Mouse (Mus musculus): ENCODE measurements around the gene Unc119b. TPM values are rescaled to one million over a fixed set of nuclear protein-coding genes. Genes with fewer than 3 reads are reported as not detected.
"Not testable (repeated sequence)": the region's sequence is repeated elsewhere in the genome, so short reads cannot be mapped to it uniquely, and the experiment has no call there.

Gene Unc119b
- total and polyA plus RNA-seq, 2 experiments from 2014 or later: 16.9 to 30.0 TPM

DNA sequence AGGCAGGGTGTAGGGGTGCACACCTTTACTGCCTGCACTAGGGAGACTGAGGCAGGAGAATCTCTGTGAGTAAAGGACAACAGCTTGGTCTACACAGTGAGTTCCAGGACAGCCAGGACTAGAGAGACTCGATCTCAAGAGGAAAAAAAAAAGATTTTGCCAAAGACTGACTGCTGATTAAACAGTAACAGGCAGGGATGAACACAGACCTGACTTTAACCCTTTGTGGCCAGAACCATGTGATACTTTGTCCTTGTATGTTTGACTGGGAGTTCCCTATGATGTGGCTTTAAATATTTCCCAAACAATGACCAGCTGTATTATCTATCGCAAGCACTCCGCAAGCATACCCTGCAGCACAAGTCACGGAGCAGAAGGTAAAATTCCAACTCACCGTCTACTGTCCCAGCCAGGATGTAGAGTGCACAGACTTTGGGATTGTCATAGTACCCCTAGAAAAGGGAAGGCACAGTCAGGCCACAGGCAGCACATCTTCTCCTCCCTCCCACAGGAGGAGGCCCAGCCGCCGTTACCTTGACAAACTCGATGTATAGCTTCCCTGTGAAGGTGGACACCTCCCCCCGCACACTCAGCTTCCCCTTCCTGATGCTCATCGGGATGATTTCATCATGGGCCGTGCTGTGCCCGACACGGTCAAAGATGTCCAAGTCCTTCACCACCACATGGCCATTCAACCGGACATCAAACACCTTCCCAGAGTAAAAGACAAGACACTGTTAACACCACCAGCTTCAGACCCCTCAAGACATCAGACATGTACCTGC lies 15.1 kb upstream of the Unc119b start:
- TF ChIP-seq CTCF (IDR thresholded peaks at IDR 0.05): no peak
- no peak overlapping the region for H3K9ac ChIP-seq (replicated peaks; ENCODE audit: low read length, poor library complexity, severe bottlenecking)
- WGBS: 99% methylated on average over 14 of the region's 14 CpGs
- peaks cover 52% of the 10 kb centered on the region for H3K36me3 ChIP-seq (ENCODE audit: insufficient read depth, low read length)
- no peak for ATAC-seq (ENCODE audit: low FRiP score)
- no peaks in the 10 kb centered on the region for H3K9me3 ChIP-seq (ENCODE audit: low read length)
- H3K4me1 ChIP-seq (ENCODE audit: insufficient read depth, low read length): no peaks in the 10 kb centered on the region
- H3K27ac ChIP-seq (ENCODE audit: low read depth, low read length): no peak overlapping the region
- no peak overlapping the region for H3K4me2 ChIP-seq (ENCODE audit: low read depth, low read length, poor library complexity, severe bottlenecking)
- no peak for DNase-seq (ENCODE audit: low spot score)
- no peaks in the 10 kb centered on the region for H3K27me3 ChIP-seq (ENCODE audit: insufficient read depth, low read length)
- H3K4me3 ChIP-seq (ENCODE audit: low read depth, low read length): no peak overlapping the region

- H3K9me3 ChIP-seq (ENCODE audit: low read length); ATAC-seq (ENCODE audit: low FRiP score); DNase-seq (ENCODE audit: low spot score); H3K4me1 ChIP-seq (ENCODE audit: insufficient read depth, low read length); H3K4me2 ChIP-seq (ENCODE audit: low read depth, low read length, poor library complexity, severe bottlenecking); H3K27ac ChIP-seq (ENCODE audit: low read depth, low read length); H3K4me3 ChIP-seq (ENCODE audit: low read depth, low read length); H3K27me3 ChIP-seq (ENCODE audit: insufficient read depth, low read length); H3K9ac ChIP-seq (replicated peaks; ENCODE audit: low read length, poor library complexity, severe bottlenecking): not testable (repeated sequence)
- peaks cover 59% of the 10 kb centered on the region for H3K36me3 ChIP-seq (ENCODE audit: insufficient read depth, low read length)
- no CpG with 5 or more reads among the region's 1 CpGs for WGBS
These were observed 14.1 kb upstream of the Unc119b start for GRCm38 (mm10) chr5:115148872-115149271.

GRCm38 (mm10) chr5:115148378-115148777 lies 13.6 kb upstream of the Unc119b start:
- 93% methylated on average over 8 of the region's 8 CpGs for WGBS
- Histone ChIP-seq H3K9ac (replicated peaks; ENCODE audit: low read length, poor library complexity, severe bottlenecking) (no peak overlapping the region), H3K36me3 (ENCODE audit: insufficient read depth, low read length) (peaks cover 59% of the 10 kb centered on the region), H3K4me1 (ENCODE audit: insufficient read depth, low read length) (no peaks in the 10 kb centered on the region), H3K27me3 (ENCODE audit: insufficient read depth, low read length) (no peaks in the 10 kb centered on the region), H3K4me2 (ENCODE audit: low read depth, low read length, poor library complexity, severe bottlenecking) (no peak overlapping the region), H3K4me3 (ENCODE audit: low read depth, low read length) (no peak overlapping the region), H3K27ac (ENCODE audit: low read depth, low read length) (no peak overlapping the region), H3K9me3 (ENCODE audit: low read length) (no peaks in the 10 kb centered on the region)
- no peak for DNase-seq (ENCODE audit: low spot score)
- ATAC-seq (ENCODE audit: low FRiP score): no peak
- TF ChIP-seq CTCF (IDR thresholded peaks at IDR 0.05): no peak

- TF ChIP-seq CTCF (IDR thresholded peaks at IDR 0.05): no peak
- H3K9ac ChIP-seq (replicated peaks; ENCODE audit: low read length, poor library complexity, severe bottlenecking): no peak overlapping the region
- ATAC-seq (ENCODE audit: low FRiP score) (no peak), DNase-seq (ENCODE audit: low spot score) (no peak)
- H3K36me3 ChIP-seq (ENCODE audit: insufficient read depth, low read length): peaks cover 59% of the 10 kb centered on the region
- no peaks in the 10 kb centered on the region for H3K9me3 ChIP-seq (ENCODE audit: low read length)
- no peak overlapping the region for H3K4me2 ChIP-seq (ENCODE audit: low read depth, low read length, poor library complexity, severe bottlenecking)
- no peak overlapping the region for H3K27ac ChIP-seq (ENCODE audit: low read depth, low read length)
- H3K27me3 ChIP-seq (ENCODE audit: insufficient read depth, low read length): no peaks in the 10 kb centered on the region
- H3K4me1 ChIP-seq (ENCODE audit: insufficient read depth, low read length): no peaks in the 10 kb centered on the region
- H3K4me3 ChIP-seq (ENCODE audit: low read depth, low read length): no peak overlapping the region
- WGBS: 99% methylated on average over 3 of the region's 3 CpGs
These were observed 12.6 kb upstream of the Unc119b start for GRCm38 (mm10) chr5:115147388-115147787.

DNA sequence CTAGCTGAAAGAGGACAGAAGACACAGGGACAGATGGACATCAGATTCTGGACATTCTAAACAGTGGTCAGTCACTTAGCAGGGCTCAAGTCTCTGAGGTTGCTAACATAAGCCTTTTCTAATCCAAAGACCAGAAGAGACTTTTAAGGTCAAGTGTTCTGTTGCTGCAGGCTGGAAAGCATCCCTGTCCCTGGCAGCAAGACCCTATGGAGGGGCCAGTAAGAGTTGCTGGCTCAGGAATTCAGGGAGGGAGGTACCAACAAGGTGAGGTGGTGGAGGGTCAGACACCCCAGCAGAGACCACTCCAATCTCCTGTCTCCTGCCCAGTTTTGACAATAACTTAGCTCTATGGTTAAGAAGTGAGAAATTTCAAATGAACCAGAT lies 12.0 kb upstream of the Unc119b start:
- no peak overlapping the region for H3K27ac ChIP-seq (ENCODE audit: low read depth, low read length)
- ATAC-seq (ENCODE audit: low FRiP score) (no peak), DNase-seq (ENCODE audit: low spot score) (no peak)
- H3K9ac ChIP-seq (replicated peaks; ENCODE audit: low read length, poor library complexity, severe bottlenecking): no peak overlapping the region
- no peak overlapping the region for H3K4me3 ChIP-seq (ENCODE audit: low read depth, low read length)
- no peaks in the 10 kb centered on the region for H3K9me3 ChIP-seq (ENCODE audit: low read length)
- no peak overlapping the region for H3K4me2 ChIP-seq (ENCODE audit: low read depth, low read length, poor library complexity, severe bottlenecking)
- H3K27me3 ChIP-seq (ENCODE audit: insufficient read depth, low read length): no peaks in the 10 kb centered on the region
- TF ChIP-seq CTCF (IDR thresholded peaks at IDR 0.05): no peak
- H3K4me1 ChIP-seq (ENCODE audit: insufficient read depth, low read length): no peaks in the 10 kb centered on the region
- H3K36me3 ChIP-seq (ENCODE audit: insufficient read depth, low read length): peaks cover 59% of the 10 kb centered on the region

DNA sequence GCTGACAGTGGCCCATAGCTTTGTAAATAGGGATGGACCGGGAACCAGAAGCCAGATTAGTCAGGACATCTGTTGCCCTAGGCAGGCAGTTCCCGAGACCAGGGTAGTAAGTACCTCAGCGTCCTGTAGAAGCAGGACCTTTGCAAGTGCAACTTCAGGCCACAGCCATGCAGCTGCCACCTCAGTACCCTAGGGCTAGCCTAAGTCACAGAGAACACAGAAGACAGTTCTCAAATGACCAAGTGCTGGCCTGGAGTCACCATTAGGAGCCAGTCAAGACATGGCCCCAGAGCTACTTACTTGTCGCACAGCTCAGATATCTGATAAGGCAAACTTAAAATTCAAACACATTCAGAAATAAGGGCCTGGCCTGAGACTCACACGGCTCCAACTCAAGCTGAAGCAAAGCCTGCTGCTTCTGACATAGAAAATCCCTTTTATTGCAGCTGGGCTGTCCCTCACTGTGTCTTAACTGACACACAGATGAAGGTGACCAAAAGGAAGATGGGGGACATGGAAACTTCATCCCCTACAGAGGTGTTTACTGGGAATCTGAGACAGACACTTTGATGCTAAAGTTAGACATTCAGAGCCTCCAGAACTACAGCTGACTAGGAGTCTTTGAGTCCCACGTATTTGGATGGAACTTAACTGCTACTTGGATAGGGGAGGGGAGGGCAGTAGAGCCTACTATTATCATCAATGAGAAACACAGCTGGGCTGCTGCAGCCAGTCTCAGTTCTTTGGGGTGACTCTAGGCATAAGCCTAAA lies 11.4 kb upstream of the Unc119b start:
- no peak for TF ChIP-seq CTCF (IDR thresholded peaks at IDR 0.05)
- H3K4me3 ChIP-seq (ENCODE audit: low read depth, low read length): no peak overlapping the region
- H3K27ac ChIP-seq (ENCODE audit: low read depth, low read length): no peak overlapping the region
- no peaks in the 10 kb centered on the region for H3K4me1 ChIP-seq (ENCODE audit: insufficient read depth, low read length)
- H3K9ac ChIP-seq (replicated peaks; ENCODE audit: low read length, poor library complexity, severe bottlenecking): no peak overlapping the region
- WGBS: 88% methylated on average over 6 of the region's 6 CpGs
- no peaks in the 10 kb centered on the region for H3K9me3 ChIP-seq (ENCODE audit: low read length)
- H3K27me3 ChIP-seq (ENCODE audit: insufficient read depth, low read length): no peaks in the 10 kb centered on the region
- no peak overlapping the region for H3K4me2 ChIP-seq (ENCODE audit: low read depth, low read length, poor library complexity, severe bottlenecking)
- ATAC-seq (ENCODE audit: low FRiP score) (no peak), DNase-seq (ENCODE audit: low spot score) (no peak)
- H3K36me3 ChIP-seq (ENCODE audit: insufficient read depth, low read length): peaks cover 59% of the 10 kb centered on the region
